8 mouse cellular contexts compared by ENCODE assay signal in genomic region chr10:81082168-81082960, GRCm38 (mm10). TPM values are rescaled to one million over a fixed set of nuclear protein-coding genes. Genes with fewer than 3 reads are reported as not detected.
DNase-seq lines count a peak whose midpoint lies in the region; ATAC-seq lines count a peak whose summit lies in the region.

No protein-coding gene starts in this region.

- H3K4me3 ChIP-seq in hindbrain, embryonic 14.5 days (replicated peaks; ENCODE audit: low read length): no peak overlapping the region

- H3K4me1 ChIP-seq in hindbrain, embryonic 14.5 days (replicated peaks; ENCODE audit: control insufficient read depth, insufficient read depth, low read length): no peaks in the 10 kb centered on the region

- no peak overlapping the region for H3K4me2 ChIP-seq in hindbrain, embryonic 14.5 days (replicated peaks)

- ATAC-seq in frontal cortex, adult (ENCODE audit: low TSS enrichment): peak; percentile 67
- peak; percentile 32; the same call in 1 of the 2 replicates for ATAC-seq in hindbrain, embryonic 14.5 days (ENCODE audit: low FRiP score)

- 87% methylated on average over 7 of the region's 7 CpGs for WGBS in hindbrain, embryonic 14.5 days

- no peak overlapping the region for H3K27ac ChIP-seq in hindbrain, embryonic 14.5 days

- peaks cover 61% of the 10 kb centered on the region for H3K36me3 ChIP-seq in hindbrain, embryonic 14.5 days (replicated peaks; ENCODE audit: control insufficient read depth, insufficient read depth)

- no peaks in the 10 kb centered on the region for H3K9me3 ChIP-seq in hindbrain, embryonic 14.5 days (ENCODE audit: control insufficient read depth, low read length)

- H3K27me3 ChIP-seq in hindbrain, embryonic 14.5 days (ENCODE audit: control insufficient read depth, insufficient read depth, low read length): no peaks in the 10 kb centered on the region

- peak; percentile 93 for DNase-seq in R1 (ENCODE audit: low read depth, low spot score)
- peak; percentile 79 for DNase-seq in cerebellum, adult 8-10 months
- peak; percentile 77 for DNase-seq in hindbrain, embryonic 14.5 days (ENCODE audit: low spot score)
- DNase-seq in layer of hippocampus, postnatal 25 days (ENCODE audit: extremely low spot score in 1 of 2, low spot score in 1 of 2): peak; percentile 65 to 84
- DNase-seq in lung, postnatal 14 days: peak; percentile 82
- DNase-seq in right cerebral cortex, adult 18-20 months: peak; percentile 56
- DNase-seq in urinary bladder, postnatal 14 days (ENCODE audit: low spot score): peak; percentile 73

- H3K9ac ChIP-seq in hindbrain, embryonic 14.5 days: no peak overlapping the region

RNA-seq across cellular contexts. Expression of gene Thop1, which starts 12.5 kb away (rescaled TPM):
- polyA plus RNA-seq in hindbrain, embryonic 14.5 days (2014; fragmentation: Nextera tagmentation; extraction: Ambion mirVana): 35.9 and 37.2 TPM in 2 replicates
- total RNA-seq in layer of hippocampus, postnatal 25 days (2021): 10 to 100 TPM; 51.3 to 54.6 TPM

RNA-seq across cellular contexts. Expression of gene Creb3l3, which starts 16.3 kb away (rescaled TPM):
- 0.09 and 0.32 TPM in 2 replicates for polyA plus RNA-seq in hindbrain, embryonic 14.5 days (2014; fragmentation: Nextera tagmentation; extraction: Ambion mirVana)
- under 1 TPM; 0.81 to 0.94 TPM for total RNA-seq in layer of hippocampus, postnatal 25 days (2021)

RNA-seq across cellular contexts. Expression of gene Sgta, which starts 22.4 kb away (rescaled TPM):
- polyA plus RNA-seq in hindbrain, embryonic 14.5 days (2014; fragmentation: Nextera tagmentation; extraction: Ambion mirVana): 260 and 276 TPM in 2 replicates
- total RNA-seq in layer of hippocampus, postnatal 25 days (2021): 100 to 1,000 TPM; 171 to 178 TPM

RNA-seq across cellular contexts. Expression of gene Map2k2, which starts 23.4 kb away (rescaled TPM):
- 222 and 230 TPM in 2 replicates for polyA plus RNA-seq in hindbrain, embryonic 14.5 days (2014; fragmentation: Nextera tagmentation; extraction: Ambion mirVana)
- total RNA-seq in layer of hippocampus, postnatal 25 days (2021): 100 to 1,000 TPM; 123 to 127 TPM

RNA-seq across cellular contexts. Expression of gene Slc39a3, which starts 45.1 kb away (rescaled TPM):
- 33.7 and 33.8 TPM in 2 replicates for polyA plus RNA-seq in hindbrain, embryonic 14.5 days (2014; fragmentation: Nextera tagmentation; extraction: Ambion mirVana)
- total RNA-seq in layer of hippocampus, postnatal 25 days (2021): 10 to 100 TPM; 67.5 to 74.9 TPM
